ENCODE assay signal across 8 mouse cellular contexts in the genomic region with DNA sequence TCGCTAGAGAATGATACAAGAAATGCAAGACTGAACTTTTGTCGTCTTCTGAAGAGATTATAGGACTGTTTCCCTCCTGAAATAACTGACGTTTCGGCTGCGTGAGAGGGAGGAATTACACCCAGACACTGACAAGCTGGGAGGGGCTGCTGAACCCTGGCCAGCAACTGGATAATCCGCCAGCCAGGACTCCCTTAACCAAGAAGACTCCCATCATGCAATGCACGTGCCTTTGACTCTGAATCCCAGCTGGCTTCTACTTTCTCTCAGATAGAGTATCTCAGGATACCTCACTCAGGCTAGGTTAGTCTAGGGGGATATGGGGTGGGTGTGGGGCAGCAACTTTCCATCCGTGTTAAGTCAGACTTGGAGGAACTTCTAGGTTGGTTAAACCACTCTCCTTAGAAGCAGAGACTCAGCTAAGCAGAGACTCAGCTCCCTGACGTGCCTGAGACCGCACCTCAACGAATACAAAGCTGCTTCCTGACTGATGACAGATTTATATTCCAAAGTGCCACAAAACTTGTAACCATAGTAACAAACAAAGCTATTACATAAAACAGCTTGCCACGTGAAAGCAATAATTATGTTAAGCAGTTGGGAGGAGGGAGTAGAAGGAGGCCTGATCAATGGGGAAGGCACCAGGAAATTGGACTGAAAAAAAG.
DNase-seq lines count a peak whose midpoint lies in the region; ATAC-seq lines count a peak whose summit lies in the region.
"Had no signal": no experiment of that assay in that cellular context is flagged by ENCODE, and none has a peak within 500 bp of the region (broad histone marks: within the 10 kb centered on the region; RNA-seq: fewer than 3 reads in every experiment).

No protein-coding gene starts in this region.

- H3K4me2 ChIP-seq in limb, embryonic 12.5 days, result peak overlapping the region; percentile 6; the same call in 1 of the 2 replicates

- no peak overlapping the region for H3K9ac ChIP-seq in limb, embryonic 12.5 days (replicated peaks)

- no peaks in the 10 kb centered on the region for H3K36me3 ChIP-seq in limb, embryonic 12.5 days

- H3K27me3 ChIP-seq in limb, embryonic 12.5 days, result peaks cover 9% of the 10 kb centered on the region; the same call in 1 of the 2 replicates

- 31% methylated on average over 12 of the region's 12 CpGs for WGBS in limb, embryonic 12.5 days

- ATAC-seq in limb, embryonic 12.5 days (ENCODE audit: insufficient number of reproducible peaks, insufficient read depth, low FRiP score, low TSS enrichment, low read depth), result no peak
- ATAC-seq: Patski had no signal

- DNase-seq in urinary bladder, adult 18-20 months (ENCODE audit: low spot score in 2 of 2), result peak; percentile 21 to 45
- no peak for DNase-seq in urinary bladder, postnatal 10 days (ENCODE audit: low spot score)
- DNase-seq in induced T-regulatory cell, adult 2 months (ENCODE audit: low read depth), result peak; percentile 34
- DNase-seq in cerebellum, postnatal 14 days, result no peak
- no peak for DNase-seq in MN1 (ENCODE audit: low spot score)
- DNase-seq in thymus, adult 18-20 months, result no peak

- no peak overlapping the region for H3K4me3 ChIP-seq in limb, embryonic 12.5 days (replicated peaks)

- peaks cover 10% of the 10 kb centered on the region for H3K4me1 ChIP-seq in limb, embryonic 12.5 days (replicated peaks)

- no peak overlapping the region; the same call in 1 of the 2 replicates for H3K27ac ChIP-seq in limb, embryonic 12.5 days

- H3K9me3 ChIP-seq in limb, embryonic 12.5 days, result no peaks in the 10 kb centered on the region

Comparison
In these comparisons a context has a peak if more than half of its experiments do, and no peak if none do; other contexts are left out.
1. DNase-seq: peak in urinary bladder, adult 18-20 months (2 of 2) and induced T-regulatory cell, adult 2 months (single experiment); none in urinary bladder, postnatal 10 days (single experiment), cerebellum, postnatal 14 days (0 of 2), MN1 (single experiment) and thymus, adult 18-20 months (0 of 2).